Comparison of ENCODE assay signal across 17 mouse cellular contexts in the genomic region with DNA sequence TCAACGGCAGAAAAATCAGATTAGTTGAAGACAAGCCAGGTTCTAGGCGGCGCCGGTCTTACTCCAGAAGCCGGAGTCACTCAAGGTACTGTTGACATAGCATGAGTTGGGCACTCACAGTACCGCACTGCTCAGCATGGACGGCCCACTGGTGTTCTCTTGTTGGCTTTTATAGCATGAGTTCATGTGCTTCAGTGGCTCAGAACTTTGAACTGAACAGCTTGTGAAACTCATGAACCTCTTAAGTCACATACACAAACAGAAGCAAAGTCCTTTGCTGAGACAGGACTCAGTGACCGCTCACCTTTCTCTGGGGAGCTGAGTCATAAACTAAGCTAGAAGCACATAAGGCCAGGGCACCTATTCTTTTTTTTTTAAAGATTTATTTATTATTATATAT. TPM values are rescaled to one million over a fixed set of nuclear protein-coding genes. Genes with fewer than 3 reads are reported as not detected.
DNase-seq lines count a peak whose midpoint lies in the region; ATAC-seq and TF ChIP-seq lines count a peak whose summit lies in the region.
"Had no signal": no experiment of that assay in that cellular context is flagged by ENCODE, and none has a peak within 500 bp of the region (broad histone marks: within the 10 kb centered on the region; RNA-seq: fewer than 3 reads in every experiment).

No protein-coding gene starts in this region.

- H3K4me3 ChIP-seq in liver, embryonic 13.5 days (replicated peaks), result no peak overlapping the region
- no peak overlapping the region for H3K4me3 ChIP-seq in small intestine, adult 2 months (ENCODE audit: low read depth, low read length)
- no peak overlapping the region for H3K4me3 ChIP-seq in midbrain, embryonic 11.5 days (ENCODE audit: low read depth, low read length)
- H3K4me3 ChIP-seq: embryonic facial prominence, embryonic 13.5 days; hindbrain, embryonic 12.5 days; limb, embryonic 13.5 days; midbrain, embryonic 13.5 days had no signal

- no peak for TF ChIP-seq CTCF in small intestine, adult 2 months (IDR thresholded peaks at IDR 0.05; ENCODE audit: extremely low read depth, insufficient read length, insufficient replicate concordance, low read depth, low read length)

- H3K9ac ChIP-seq in liver, embryonic 13.5 days, result no peak overlapping the region
- no peak overlapping the region for H3K9ac ChIP-seq in midbrain, embryonic 11.5 days (ENCODE audit: low read length)
- H3K9ac ChIP-seq: embryonic facial prominence, embryonic 13.5 days; hindbrain, embryonic 12.5 days; limb, embryonic 13.5 days; midbrain, embryonic 13.5 days had no signal

- DNase-seq in liver, embryonic 13.5 days, result no peak
- DNase-seq in liver, result no peak
- DNase-seq in kidney, adult 8-10 months, result peak; percentile 76 to 84
- peak; percentile 72 to 91 for DNase-seq in kidney, postnatal 36 days
- DNase-seq in midbrain, embryonic 11.5 days (ENCODE audit: low spot score, missing footprints), result no peak
- DNase-seq: cerebellum, adult 8-10 months; gastrocnemius, postnatal 10 days; thymus, adult 2 months had no signal

- TF ChIP-seq POLR2A in small intestine, adult 2 months (IDR thresholded peaks at IDR 0.05; ENCODE audit: low read depth, low read length), result no peak

- 91% methylated on average over 8 of the region's 8 CpGs for WGBS in liver, embryonic 13.5 days (ENCODE audit: insufficient replicate concordance)
- WGBS in small intestine, adult 2 months, result 45% methylated on average over 8 of the region's 8 CpGs
- WGBS in midbrain, embryonic 11.5 days, result 97% methylated on average over 8 of the region's 8 CpGs

- no peaks in the 10 kb centered on the region for H3K9me3 ChIP-seq in liver, embryonic 13.5 days (replicated peaks)
- no peaks in the 10 kb centered on the region for H3K9me3 ChIP-seq in midbrain, embryonic 11.5 days (ENCODE audit: control insufficient read depth, low read length)
- H3K9me3 ChIP-seq: embryonic facial prominence, embryonic 13.5 days; hindbrain, embryonic 12.5 days; midbrain, embryonic 13.5 days had no signal

- peaks cover 83% of the 10 kb centered on the region for H3K36me3 ChIP-seq in liver, embryonic 13.5 days
- peaks cover 71% of the 10 kb centered on the region for H3K36me3 ChIP-seq in small intestine, adult 2 months (ENCODE audit: control insufficient read depth, insufficient read depth, low read length)
- H3K36me3 ChIP-seq in midbrain, embryonic 11.5 days (ENCODE audit: control insufficient read depth, insufficient read depth, low read length), result peaks cover 47% of the 10 kb centered on the region

- H3K27ac ChIP-seq in liver, embryonic 13.5 days, result no peak overlapping the region
- H3K27ac ChIP-seq in small intestine, adult 2 months (ENCODE audit: insufficient read depth, low read depth, low read length), result peak overlapping the region; percentile 89
- H3K27ac ChIP-seq in midbrain, embryonic 11.5 days (ENCODE audit: low read depth, low read length), result no peak overlapping the region
- H3K27ac ChIP-seq: embryonic facial prominence, embryonic 13.5 days; hindbrain, embryonic 12.5 days; limb, embryonic 13.5 days; midbrain, embryonic 13.5 days had no signal

- H3K4me1 ChIP-seq in liver, embryonic 13.5 days (replicated peaks), result no peaks in the 10 kb centered on the region; the same call in 1 of the 2 replicates
- peaks cover 4% of the 10 kb centered on the region for H3K4me1 ChIP-seq in small intestine, adult 2 months (ENCODE audit: control insufficient read depth, insufficient read depth, insufficient read length, low read length)
- H3K4me1 ChIP-seq in midbrain, embryonic 11.5 days (ENCODE audit: control insufficient read depth, insufficient read depth, low read length), result no peaks in the 10 kb centered on the region
- H3K4me1 ChIP-seq: embryonic facial prominence, embryonic 13.5 days; hindbrain, embryonic 12.5 days; limb, embryonic 13.5 days; midbrain, embryonic 13.5 days had no signal

- no peaks in the 10 kb centered on the region for H3K27me3 ChIP-seq in liver, embryonic 13.5 days
- no peaks in the 10 kb centered on the region for H3K27me3 ChIP-seq in small intestine, adult 2 months (ENCODE audit: control insufficient read depth, insufficient read depth, low read length)
- H3K27me3 ChIP-seq in midbrain, embryonic 11.5 days (ENCODE audit: control insufficient read depth, insufficient read depth, low read length), result no peaks in the 10 kb centered on the region
- H3K27me3 ChIP-seq: embryonic facial prominence, embryonic 13.5 days; hindbrain, embryonic 12.5 days; limb, embryonic 13.5 days; midbrain, embryonic 13.5 days; Patski had no signal

- ATAC-seq in liver, embryonic 13.5 days (ENCODE audit: low read depth), result peak; percentile 29; the same call in 1 of the 2 replicates
- no peak for ATAC-seq in CD4-positive, CD25-positive, alpha-beta regulatory T cell, adult 4 months
- no peak for ATAC-seq in midbrain, embryonic 11.5 days (ENCODE audit: low FRiP score)
- ATAC-seq: activated CD4-positive, CD25-positive, alpha-beta regulatory T cell, adult 4 months; inflammation-experienced regulatory T-cells, adult 6 months; midbrain, embryonic 13.5 days; Patski had no signal

- H3K4me2 ChIP-seq in liver, embryonic 13.5 days, result no peak overlapping the region
- H3K4me2 ChIP-seq in midbrain, embryonic 11.5 days, result no peak overlapping the region
- H3K4me2 ChIP-seq: embryonic facial prominence, embryonic 13.5 days; hindbrain, embryonic 12.5 days; limb, embryonic 13.5 days; midbrain, embryonic 13.5 days had no signal

RNA-seq across cellular contexts. Expression of a gene that starts 23.8 kb away (rescaled TPM):
- 0.15 and 0.25 TPM in 2 replicates for polyA plus RNA-seq in liver, embryonic 13.5 days (2015; fragmentation: Nextera tagmentation; extraction: Ambion mirVana)
- 9.1 and 10.4 TPM in 2 replicates for polyA plus RNA-seq in small intestine, adult 2 months (2012; rRNA removed)
- polyA plus RNA-seq in CD4-positive, CD25-positive, alpha-beta regulatory T cell, adult 4 months (2017; shearing (Covaris generic)), result not detected
- polyA plus RNA-seq in midbrain, embryonic 11.5 days (2014; fragmentation: Nextera tagmentation; extraction: Ambion mirVana), result 0.79 and 0.84 TPM in 2 replicates
- polyA plus RNA-seq: activated CD4-positive, CD25-positive, alpha-beta regulatory T cell, adult 4 months; inflammation-experienced regulatory T-cells, adult 6 months; midbrain, embryonic 13.5 days; Patski had no signal

RNA-seq across cellular contexts. Expression of a gene that starts 24.4 kb away (rescaled TPM):
- polyA plus RNA-seq in liver, embryonic 13.5 days (2015; fragmentation: Nextera tagmentation; extraction: Ambion mirVana), result 69.1 and 75.4 TPM in 2 replicates
- 16.3 and 31.5 TPM in 2 replicates for polyA plus RNA-seq in small intestine, adult 2 months (2012; rRNA removed)
- 10 to 100 TPM in 1 of 2 experiments, 1 to 10 TPM in 1; 6.7 to 13.2 TPM for polyA plus RNA-seq in CD4-positive, CD25-positive, alpha-beta regulatory T cell, adult 4 months (2017; shearing (Covaris generic))
- polyA plus RNA-seq in midbrain, embryonic 11.5 days (2014; fragmentation: Nextera tagmentation; extraction: Ambion mirVana), result 144 and 157 TPM in 2 replicates

RNA-seq across cellular contexts. Expression of a gene that starts 54.5 kb away (rescaled TPM):
- polyA plus RNA-seq in liver, embryonic 13.5 days (2015; fragmentation: Nextera tagmentation; extraction: Ambion mirVana), result 39.6 and 42.8 TPM in 2 replicates
- 20.9 and 23.1 TPM in 2 replicates for polyA plus RNA-seq in small intestine, adult 2 months (2012; rRNA removed)
- polyA plus RNA-seq in CD4-positive, CD25-positive, alpha-beta regulatory T cell, adult 4 months (2017; shearing (Covaris generic)), result 10 to 100 TPM; 32.8 to 34.9 TPM
- 39.8 and 40.3 TPM in 2 replicates for polyA plus RNA-seq in midbrain, embryonic 11.5 days (2014; fragmentation: Nextera tagmentation; extraction: Ambion mirVana)

RNA-seq across cellular contexts. Expression of a gene that starts 59.7 kb away (rescaled TPM):
- 2.1 and 2.7 TPM in 2 replicates for polyA plus RNA-seq in liver, embryonic 13.5 days (2015; fragmentation: Nextera tagmentation; extraction: Ambion mirVana)
- 4.2 and 5.4 TPM in 2 replicates for polyA plus RNA-seq in small intestine, adult 2 months (2012; rRNA removed)
- polyA plus RNA-seq in CD4-positive, CD25-positive, alpha-beta regulatory T cell, adult 4 months (2017; shearing (Covaris generic)), result not detected
- polyA plus RNA-seq in midbrain, embryonic 11.5 days (2014; fragmentation: Nextera tagmentation; extraction: Ambion mirVana), result 9.6 and 11.4 TPM in 2 replicates
- polyA plus RNA-seq: inflammation-experienced regulatory T-cells, adult 6 months had no signal

Comparison
In these comparisons a context has a peak if more than half of its experiments do, and no peak if none do; other contexts are left out.
1. DNase-seq: peak in kidney, adult 8-10 months (2 of 2) and kidney, postnatal 36 days (2 of 2); none in liver, embryonic 13.5 days (single experiment), liver (single experiment) and midbrain, embryonic 11.5 days (single experiment).